Mouse (Mus musculus): ENCODE measurements around the gene Gm5141.
"Not testable (repeated sequence)": the region's sequence is repeated elsewhere in the genome, so short reads cannot be mapped to it uniquely, and the experiment has no call there.

DNA sequence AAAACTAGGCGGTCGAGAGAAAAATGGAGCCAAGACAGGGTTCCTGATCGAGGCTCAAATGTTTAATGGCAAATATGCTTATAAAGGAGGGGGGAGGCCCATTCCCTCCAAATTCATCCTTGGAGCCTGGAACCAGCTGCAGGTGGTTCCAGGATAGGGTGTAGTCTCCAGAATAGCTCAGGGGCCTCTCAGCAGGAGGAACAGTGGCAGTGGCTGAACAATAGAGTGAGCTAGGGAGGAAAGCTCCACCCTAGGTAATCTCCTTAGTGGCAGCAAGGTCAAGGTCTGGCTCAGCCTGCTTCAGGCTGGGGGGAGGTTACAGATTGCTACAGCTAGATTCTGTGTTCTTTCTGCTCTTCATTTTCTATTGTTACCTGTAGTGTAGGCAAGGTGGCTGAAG lies 30.1 kb upstream of the Gm5141 start:
- TF ChIP-seq CTCF (IDR thresholded peaks at IDR 0.05; ENCODE audit: borderline replicate concordance, extremely low read depth, insufficient read depth, insufficient read length); POLR2A (IDR thresholded peaks at IDR 0.05; ENCODE audit: borderline replicate concordance, extremely low read depth, insufficient read depth, insufficient read length, poor library complexity, severe bottlenecking): not testable (repeated sequence)
